Mouse (Mus musculus): ENCODE results near the gene Pkd1l1. TPM values are rescaled to one million over a fixed set of nuclear protein-coding genes. Genes with fewer than 3 reads are reported as not detected.

Gene Pkd1l1
- total RNA-seq, 2 experiments from 2014 or later, result 0.08 to 0.52 TPM

Other genes starting within 250 kb of the Pkd1l1 start
- 10 to 100 TPM; 13.3 to 13.5 TPM for gene Hus1, start 37.9 kb upstream of the Pkd1l1 start, total RNA-seq (2021)
- gene Gm11992, start 75.3 kb upstream of the Pkd1l1 start, total RNA-seq (2021), result 1 to 10 TPM; 1.2 to 1.4 TPM
- under 1 TPM; 0.38 to 0.82 TPM for gene Sun3, start 75.7 kb upstream of the Pkd1l1 start, total RNA-seq (2021)
- 1 to 10 TPM; 4.0 to 4.1 TPM for gene Upp1, start 144.8 kb upstream of the Pkd1l1 start, total RNA-seq (2021)
- under 1 TPM in 1 of 2 experiments, not detected in 1; 0.05 TPM for gene Abca13, start 218.7 kb upstream of the Pkd1l1 start, total RNA-seq (2021)

Measured in layer of hippocampus, adult 18-20 months (tissue).